Mouse (Mus musculus) naive thymus-derived CD4-positive, alpha-beta T cell, adult 5 months (primary cell): Measurements from ENCODE around the gene Wsb2. TPM values are rescaled to one million over a fixed set of nuclear protein-coding genes. Genes with fewer than 3 reads are reported as not detected.

ENCODE experiments used
- polyA plus RNA-seq: library from polyadenylated mRNA; unstranded; fragments of 100-300 nt; shearing (Covaris generic); gene quantifications from one replicate; pipeline ENCODE4 v1.2.1, GENCODE M21; 2017

Wsb2 gene
- polyA plus RNA-seq: 53.8 TPM

DNA sequence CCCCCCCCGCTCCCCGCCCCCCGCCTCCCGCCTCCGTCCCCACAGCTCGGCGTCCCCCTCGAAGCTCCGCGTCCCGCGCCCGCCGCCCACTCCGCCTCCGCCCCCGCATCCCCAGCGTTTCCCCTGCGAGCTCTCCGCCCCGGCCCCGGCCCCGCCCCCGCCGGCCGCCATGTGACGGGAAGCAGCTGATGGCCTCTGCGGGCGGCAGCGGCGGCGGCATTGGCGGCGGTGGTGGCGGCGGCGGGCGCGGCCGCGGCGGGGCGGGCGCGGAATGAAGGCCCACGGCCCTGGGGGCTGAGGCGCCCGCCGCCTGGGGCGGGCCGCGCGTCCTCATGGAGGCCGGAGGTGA is at the start of gene Wsb2:
Gene Wsb2 (plus strand): TSS at position 176 of the 349 bp plus-strand sequence.

GRCm38 (mm10) chr5:117318741-117319629 is 38.1 kb upstream of the Wsb2 start, which contains the start of gene Vsig10:
Gene Vsig10, plus strand, starts transcription at chr5:117319083.

DNA sequence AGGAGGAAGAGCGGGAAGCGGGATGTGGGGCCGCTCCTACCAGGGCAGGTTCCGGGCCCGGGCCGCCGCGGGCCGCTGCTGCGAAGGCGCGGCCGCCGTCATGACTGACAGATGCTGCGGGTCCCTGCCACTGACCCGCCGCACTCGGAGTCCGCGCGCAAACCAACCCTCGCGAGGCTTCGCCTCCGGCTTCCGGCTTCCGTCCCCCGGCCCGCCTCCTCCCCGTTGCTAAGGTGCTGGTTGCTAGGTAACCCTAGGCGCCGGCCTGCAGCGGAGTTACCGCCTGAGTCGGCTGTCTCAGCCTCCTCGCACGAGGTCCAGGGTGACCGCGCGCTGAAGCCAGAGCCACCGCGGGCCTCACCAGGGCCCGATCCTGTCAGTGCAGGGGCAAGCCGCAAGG is 31.8 kb downstream of the Wsb2 start, which contains the start of gene Rfc5:
Gene Rfc5 (minus strand): TSS at position 171 of the 400 bp plus-strand sequence.

GRCm38 (mm10) chr5:117413507-117414501 is 56.7 kb downstream of the Wsb2 start, which contains the start of gene Ksr2:
Gene Ksr2, plus strand, starts transcription at chr5:117414000.

Other genes with a start within 250 kb of the Wsb2 start
- gene Suds3, start 241.2 kb upstream of the Wsb2 start, polyA plus RNA-seq: 71.1 TPM
- 100 TPM for gene Taok3, start 237.2 kb upstream of the Wsb2 start, polyA plus RNA-seq
- 154 TPM for gene Pebp1, start 69.7 kb upstream of the Wsb2 start, polyA plus RNA-seq
- not detected for gene Vsig10, start 38.2 kb upstream of the Wsb2 start, polyA plus RNA-seq
- gene Rfc5, start 31.7 kb downstream of the Wsb2 start, polyA plus RNA-seq: 20.3 TPM
- gene Ksr2, start 56.7 kb downstream of the Wsb2 start, polyA plus RNA-seq: 1.0 TPM